Mouse (Mus musculus) spleen, adult 18-20 months (tissue): Measurements from ENCODE around the gene Sigmar1.
"Not testable (repeated sequence)": the region's sequence is repeated elsewhere in the genome, so short reads cannot be mapped to it uniquely, and the experiment has no call there.

ENCODE experiments used
- DNase-seq, 2 experiments: peaks; one replicate each; pipeline ENCODE4 v3.0.0; 2022; ENCODE audit warnings: mixed read lengths in 2 of 2

The Sigmar1 gene

GRCm38 (mm10) chr4:41708192-41708745 is 47.7 kb downstream of the Sigmar1 start:
- no peak for DNase-seq

- peak; percentile 43 to 64 for DNase-seq
These were observed 48.9 kb downstream of the Sigmar1 start for GRCm38 (mm10) chr4:41707011-41707535.

DNA sequence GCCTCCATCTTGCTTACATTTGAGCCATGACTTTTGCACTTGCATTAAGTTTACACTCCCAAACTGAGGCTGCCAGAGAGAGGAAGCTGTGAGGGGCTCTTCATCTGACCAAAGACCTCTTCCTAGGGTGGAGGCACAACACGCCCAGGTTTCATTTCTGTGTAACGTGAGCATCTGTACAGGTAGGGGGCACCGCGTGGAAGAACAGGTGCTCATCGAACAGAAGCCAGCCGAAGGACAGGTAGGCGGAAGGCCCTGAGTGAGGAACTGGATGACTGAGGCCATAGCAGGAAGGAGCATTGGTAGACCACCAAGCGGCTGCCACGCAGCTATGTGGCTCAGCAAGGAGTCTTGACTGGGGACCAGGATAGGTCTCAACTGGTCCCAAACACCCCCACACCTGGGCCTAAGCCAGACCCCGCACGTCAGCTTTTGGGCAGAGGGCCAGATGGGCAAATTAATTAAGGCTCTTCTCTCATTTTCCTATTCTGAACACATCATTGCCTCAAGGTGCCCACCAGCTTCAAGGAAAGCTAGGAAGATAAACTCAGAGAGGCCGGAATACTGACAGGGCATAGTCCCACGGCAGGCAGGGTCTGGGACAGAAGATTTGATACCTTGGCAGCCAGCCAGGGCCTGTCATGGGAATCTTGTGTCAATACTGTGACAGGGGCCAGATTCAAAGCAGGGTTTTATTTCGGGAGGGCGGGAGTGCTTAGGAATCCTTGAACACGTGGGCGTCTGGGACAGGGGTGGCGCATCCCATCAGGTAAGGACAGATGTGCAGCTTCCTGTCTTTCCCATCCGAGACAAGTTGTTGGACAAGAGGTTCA is 49.8 kb downstream of the Sigmar1 start:
- DNase-seq, result no peak

GRCm38 (mm10) chr4:41704651-41705050 is 51.3 kb downstream of the Sigmar1 start:
- DNase-seq, result no peak

DNA sequence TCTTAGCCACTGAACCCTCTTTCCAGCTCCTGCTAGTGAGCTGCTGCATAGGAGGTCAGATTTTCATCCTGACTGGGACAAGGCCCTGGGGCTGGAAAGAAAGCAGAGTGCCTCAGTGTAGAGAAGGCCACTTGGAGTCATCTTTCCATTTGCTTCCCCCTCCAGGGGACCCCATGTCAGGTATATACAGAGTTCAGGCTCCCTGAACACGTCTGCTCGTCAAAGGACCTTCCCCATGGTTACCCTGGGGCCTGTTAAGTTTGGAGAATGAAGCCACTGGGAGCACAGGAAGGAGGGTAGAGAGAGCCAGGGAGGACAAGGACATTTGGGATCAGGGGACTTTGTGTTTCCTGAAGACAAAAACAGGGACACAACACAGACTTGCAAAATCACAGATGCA is 53.7 kb downstream of the Sigmar1 start:
- DNase-seq, result not testable (repeated sequence)

GRCm38 (mm10) chr4:41700224-41700623 is 55.7 kb downstream of the Sigmar1 start:
- not testable (repeated sequence) for DNase-seq

GRCm38 (mm10) chr4:41699783-41700182 is 56.2 kb downstream of the Sigmar1 start, which contains the start of gene Il11ra1:
Il11ra1 (plus strand) TSS chr4:41699989.
- DNase-seq, result not testable (repeated sequence)

DNA sequence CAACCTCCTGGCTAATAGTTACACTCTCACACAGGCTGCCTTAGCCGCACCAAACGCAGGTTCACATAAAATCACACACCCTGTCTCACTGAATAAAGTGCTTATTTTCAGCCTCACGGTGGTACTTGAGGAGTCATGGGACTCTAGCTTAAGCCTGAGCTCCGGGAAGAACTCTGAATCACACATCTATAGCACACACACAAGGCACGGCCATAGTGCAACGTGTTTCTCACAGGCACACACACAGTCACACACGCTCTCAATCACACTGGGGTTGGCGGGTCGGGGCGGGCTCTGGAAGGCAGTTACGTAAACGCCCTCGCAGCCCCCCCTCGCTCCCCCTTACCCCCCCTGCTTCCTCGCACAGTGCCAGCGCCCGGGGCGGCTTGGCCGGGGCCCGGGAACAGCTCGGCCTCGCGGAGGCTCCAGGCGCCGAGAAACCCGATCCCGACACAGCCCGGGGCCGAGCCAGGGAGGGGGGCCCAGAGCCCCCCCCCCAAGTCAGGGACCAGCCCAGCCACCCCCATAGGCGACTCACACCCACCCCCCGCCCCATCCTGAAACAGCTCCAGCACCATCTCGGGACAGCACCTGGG is 57.4 kb downstream of the Sigmar1 start:
- not testable (repeated sequence) for DNase-seq

- DNase-seq, result peak; percentile 48 to 78
These were observed 58.8 kb downstream of the Sigmar1 start, which contains the start of gene Cntfr for GRCm38 (mm10) chr4:41696930-41697841. Cntfr (minus strand) TSS chr4:41697089.

DNA sequence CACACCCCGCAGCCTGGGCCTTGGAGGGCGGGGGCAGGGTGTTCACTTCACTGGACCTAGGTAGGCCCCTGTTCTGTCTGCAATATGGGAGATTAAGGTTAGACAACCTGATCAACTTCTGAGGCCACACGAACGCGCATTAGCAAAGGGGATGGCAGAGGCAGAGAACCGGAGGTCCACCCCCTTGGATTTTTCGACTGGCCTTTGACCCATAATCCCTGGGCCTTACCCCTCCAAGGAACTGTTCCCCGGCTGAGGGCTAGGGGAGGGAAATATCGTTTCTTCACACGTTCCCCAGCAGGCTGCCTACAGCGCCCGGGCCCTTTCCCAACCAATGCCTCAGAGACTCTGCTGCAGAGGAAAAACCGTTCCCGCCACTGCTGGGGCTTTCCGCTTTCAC is 59.5 kb downstream of the Sigmar1 start:
- not testable (repeated sequence) for DNase-seq

GRCm38 (mm10) chr4:41695800-41696199 is 60.2 kb downstream of the Sigmar1 start:
- not testable (repeated sequence) for DNase-seq

DNA sequence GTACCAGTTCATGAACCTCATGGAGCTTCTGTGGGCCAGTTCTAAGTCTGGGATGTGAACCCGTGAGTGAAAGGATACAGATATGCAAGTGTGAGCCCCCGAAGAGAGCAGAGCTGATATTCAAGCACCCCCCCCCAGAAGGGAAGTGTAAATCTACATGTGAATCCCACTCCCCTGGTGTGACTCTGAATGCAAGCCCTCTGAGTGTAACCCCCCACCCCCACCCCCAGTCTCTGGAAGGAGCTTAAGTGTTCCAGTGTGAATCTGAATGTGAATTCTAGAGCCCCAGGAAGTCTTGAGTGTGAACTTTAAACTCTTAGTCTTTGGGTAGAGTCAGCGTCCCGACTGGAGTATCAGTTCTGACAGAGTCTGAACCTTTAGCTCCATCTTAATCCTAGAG is 62.4 kb downstream of the Sigmar1 start:
- DNase-seq, result not testable (repeated sequence)

DNA sequence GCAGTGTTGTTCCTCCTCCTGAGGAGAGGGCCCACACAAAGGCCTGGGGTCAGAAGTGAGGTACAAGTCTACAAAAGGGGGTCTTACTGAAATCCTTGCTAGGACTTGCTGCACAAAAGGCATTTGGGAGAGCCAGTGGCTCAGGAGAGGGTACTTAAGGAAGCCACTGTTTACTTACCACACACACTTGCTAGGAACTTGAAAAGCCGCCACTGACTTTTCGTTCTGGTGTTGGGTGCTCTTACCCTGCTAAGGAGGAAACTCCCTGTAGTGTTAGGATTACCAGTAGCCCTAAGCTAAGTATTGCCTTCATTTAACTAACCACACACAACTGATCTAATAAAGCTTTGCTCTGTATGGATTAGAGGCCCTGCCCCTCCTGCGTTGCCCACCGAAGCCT is 65.9 kb downstream of the Sigmar1 start:
- not testable (repeated sequence) for DNase-seq

DNA sequence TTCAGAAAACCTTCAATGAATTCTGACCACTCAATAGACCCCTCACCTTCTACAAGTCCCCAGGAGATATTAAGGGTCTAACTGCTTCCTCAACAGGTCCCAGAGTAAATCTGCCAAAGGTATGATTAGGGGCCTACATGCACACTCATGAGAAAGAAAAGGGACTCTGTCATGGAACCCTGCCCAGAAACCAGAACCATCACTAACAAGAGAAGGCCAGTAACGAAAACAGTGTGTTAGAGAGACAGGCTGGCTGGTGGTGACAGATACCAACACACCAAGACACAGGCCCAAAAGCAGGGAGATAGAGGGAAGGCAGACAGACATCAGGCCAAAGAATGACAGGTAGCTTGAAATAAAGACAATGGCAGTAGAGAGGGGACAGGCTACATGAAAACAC is 67.4 kb downstream of the Sigmar1 start:
- DNase-seq, result not testable (repeated sequence)
